Mouse (Mus musculus) stomach, embryonic 14.5 days (tissue): Measurements from ENCODE around the gene Ccser2. TPM values are rescaled to one million over a fixed set of nuclear protein-coding genes. Genes with fewer than 3 reads are reported as not detected.

Experiments used
- ATAC-seq: fragments of 200-750 bp; cut with Nextera tagmentation; 2 replicates; pipeline ENCODE4 v1.8.0; 2017; ENCODE audit warnings: low read depth, moderate TSS enrichment; ENCODE audit not compliant: insufficient number of reproducible peaks, insufficient read depth, low FRiP score
- H3K27ac ChIP-seq: fragments of 300-500 bp; sonication (generic); 2 replicates; pipeline ENCODE4 v1.5.1; 2014; ENCODE audit warnings: mild to moderate bottlenecking, low read length, moderate library complexity, mixed read lengths
- H3K27me3 ChIP-seq: fragments of 300-500 bp; sonication (generic); 2 replicates; pipeline ENCODE4 v1.6.1; 2014; ENCODE audit warnings: low read length, control low read depth, mixed read lengths; ENCODE audit not compliant: control insufficient read depth, insufficient read depth
- H3K36me3 ChIP-seq: fragments of 300-500 bp; sonication (generic); 2 replicates; pipeline ENCODE4 v1.6.1; 2014; ENCODE audit warnings: mild to moderate bottlenecking, control low read depth, low read length, moderate library complexity, mixed read lengths; ENCODE audit not compliant: control insufficient read depth, insufficient read depth
- H3K4me1 ChIP-seq: fragments of 300-500 bp; sonication (generic); 2 replicates; pipeline ENCODE4 v1.6.1; 2014; ENCODE audit warnings: low read length, control low read depth, mixed read lengths; ENCODE audit not compliant: control insufficient read depth, insufficient read depth
- H3K4me2 ChIP-seq: fragments of 300-500 bp; sonication (generic); replicated peaks from 2 replicates; pipeline ENCODE4 v1.6.1; 2014; ENCODE audit warnings: low read depth, low read length, control low read depth
- H3K4me3 ChIP-seq: fragments of 300-500 bp; sonication (generic); 2 replicates; pipeline ENCODE4 v1.5.1; 2014; ENCODE audit warnings: low read depth, low read length, control low read depth
- H3K9ac ChIP-seq: fragments of 300-500 bp; sonication (generic); replicated peaks from 2 replicates; pipeline ENCODE4 v1.6.1; 2014; ENCODE audit warnings: low read depth, mild to moderate bottlenecking, control low read depth, low read length, moderate library complexity, mixed read lengths
- H3K9me3 ChIP-seq: fragments of 300-500 bp; sonication (generic); 2 replicates; pipeline ENCODE4 v1.6.1; 2016; ENCODE audit warnings: low read depth, low read length, control low read depth; ENCODE audit not compliant: control insufficient read depth
- WGBS: fragments of 180-500 bp; shearing (Covaris S2); extraction: QIAGEN DNeasy Blood & Tissue Kit; methylation state at CpG from one replicate; pipeline ENCODE4 v1.1.7; 2014; 5-methylcytosine and 5-hydroxymethylcytosine counted together
- polyA plus RNA-seq: library from polyadenylated mRNA; unstranded; fragments of >200 nt; fragmentation: Nextera tagmentation; extraction: Ambion mirVana; gene quantifications from 2 replicates; pipeline ENCODE4 v1.2.1, GENCODE M21; 2014

Ccser2 gene
- polyA plus RNA-seq, 1 experiment from 2014 or later = 31.8 TPM

DNA sequence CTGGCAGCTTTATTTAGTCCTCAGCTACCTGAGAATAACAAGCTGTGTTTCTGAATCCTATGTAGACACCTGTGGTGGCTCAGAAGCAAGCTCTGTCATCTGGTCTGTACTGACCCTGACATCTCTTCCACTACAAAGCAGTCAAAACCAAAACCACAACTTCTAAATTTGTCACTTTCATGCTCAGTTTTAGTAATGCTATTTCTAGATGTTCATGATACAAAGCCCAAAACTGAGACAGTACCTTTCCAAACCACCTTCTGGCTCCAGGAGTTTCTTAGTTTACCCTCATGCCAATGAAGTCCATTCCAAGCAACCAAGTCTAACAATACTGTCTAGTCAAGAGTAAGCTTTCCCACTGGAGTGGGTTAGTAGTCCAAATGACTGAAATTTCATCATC is 36.5 kb downstream of the Ccser2 start:
- Histone ChIP-seq H3K4me1 (0 out of 2 replicates have a peak, but pooled peaks cover 3% of the 10 kb centered on the region), H3K9ac (no peak overlapping the region), H3K9me3 (no peaks in the 10 kb centered on the region), H3K4me3 (no peak overlapping the region), H3K4me2 (no peak overlapping the region), H3K27me3 (no peaks in the 10 kb centered on the region), H3K36me3 (no peaks in the 10 kb centered on the region), H3K27ac (no peak overlapping the region)
- no peak for ATAC-seq

DNA sequence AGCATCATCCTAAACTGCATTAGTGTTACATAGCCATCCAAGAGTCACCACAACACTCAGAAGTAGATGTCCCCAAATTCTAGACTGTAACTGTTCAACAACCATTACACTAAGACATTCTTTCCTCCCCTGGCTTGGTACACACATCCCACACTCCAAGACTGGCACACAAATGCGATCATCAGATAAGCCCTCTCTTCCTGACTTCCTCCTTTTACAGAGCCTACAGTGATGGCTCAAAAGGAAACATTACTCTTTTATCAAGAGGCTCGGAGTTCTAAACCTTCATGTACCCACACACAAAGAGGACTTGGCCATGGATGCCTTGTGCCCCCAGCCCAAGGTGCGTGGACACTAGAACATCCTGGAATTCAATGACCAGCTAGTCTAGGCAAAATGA is 45.2 kb downstream of the Ccser2 start:
- Histone ChIP-seq H3K4me1 (0 out of 2 replicates have a peak, but pooled peaks cover 2% of the 10 kb centered on the region), H3K27ac (no peak overlapping the region), H3K4me2 (no peak overlapping the region), H3K36me3 (peaks cover 8% of the 10 kb centered on the region; the same call in 1 of the 2 replicates), H3K4me3 (no peak overlapping the region), H3K9me3 (no peaks in the 10 kb centered on the region), H3K9ac (no peak overlapping the region), H3K27me3 (no peaks in the 10 kb centered on the region)
- no peak for ATAC-seq
- WGBS = 87% methylated on average over 3 of the region's 3 CpGs

DNA sequence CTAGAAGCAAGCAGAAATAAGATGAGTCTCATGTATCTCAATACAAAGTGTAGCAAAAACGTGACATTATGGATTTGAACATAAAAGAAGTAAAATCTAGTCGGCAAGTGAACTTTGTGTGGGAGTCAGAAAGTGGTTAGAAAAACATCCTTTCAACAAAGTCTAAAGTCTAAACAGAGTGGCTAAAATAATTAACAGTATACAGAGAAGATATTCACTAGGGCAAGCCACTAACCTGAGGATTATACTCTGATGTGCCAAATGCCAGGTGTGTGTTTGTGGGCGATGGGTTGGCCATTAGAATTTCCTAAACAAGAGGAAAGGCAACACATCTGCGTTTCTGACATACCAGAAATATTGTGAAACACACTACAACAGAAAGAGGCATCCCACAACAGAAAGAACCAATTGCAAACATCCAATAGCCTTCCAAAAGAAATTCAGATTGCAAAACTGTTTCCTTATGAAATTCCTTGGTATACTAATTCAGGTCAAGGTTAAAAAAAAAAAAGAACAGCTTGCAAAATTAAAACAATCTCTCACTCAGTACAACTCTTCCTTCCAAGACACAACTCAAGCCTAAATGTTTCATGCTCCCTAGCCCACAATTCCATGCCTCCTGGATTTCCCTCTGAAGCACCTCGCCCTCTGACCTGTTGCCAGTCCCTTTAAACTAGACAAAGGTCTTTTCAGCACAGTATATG is 47.1 kb downstream of the Ccser2 start:
- Histone ChIP-seq H3K27me3 (no peaks in the 10 kb centered on the region), H3K36me3 (peaks cover 7% of the 10 kb centered on the region; the same call in 1 of the 2 replicates), H3K9me3 (no peaks in the 10 kb centered on the region), H3K4me1 (0 out of 2 replicates have a peak, but pooled peaks cover 2% of the 10 kb centered on the region), H3K27ac (no peak overlapping the region), H3K4me2 (no peak overlapping the region), H3K9ac (no peak overlapping the region), H3K4me3 (no peak overlapping the region)
- 83% methylated on average over 5 of the region's 5 CpGs for WGBS
- ATAC-seq = no peak

DNA sequence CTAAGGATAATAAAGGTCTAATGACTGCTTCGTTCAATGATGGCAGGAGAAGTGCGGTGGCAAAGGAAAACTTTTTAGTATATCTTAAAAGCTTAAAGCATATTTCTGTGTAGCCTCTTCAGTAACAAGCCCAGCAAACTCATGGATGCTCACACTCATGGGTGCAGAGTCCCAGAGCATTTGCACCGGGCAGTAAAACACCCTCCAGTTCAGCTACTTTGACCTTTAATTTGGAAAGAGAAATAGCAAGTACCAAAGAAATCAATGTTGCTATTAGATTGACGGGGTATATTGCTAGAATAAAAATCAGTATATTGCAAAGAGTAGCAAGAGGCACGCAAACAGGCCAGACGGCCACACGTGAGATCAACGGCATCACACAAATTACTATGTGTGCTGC is 48.7 kb downstream of the Ccser2 start:
- Histone ChIP-seq H3K9me3 (no peaks in the 10 kb centered on the region), H3K27me3 (no peaks in the 10 kb centered on the region), H3K36me3 (peaks cover under 1% of the 10 kb centered on the region; the same call in 1 of the 2 replicates), H3K27ac (peak overlapping the region; percentile 57; the same call in 1 of the 2 replicates), H3K4me2 (no peak overlapping the region), H3K9ac (no peak overlapping the region), H3K4me1 (0 out of 2 replicates have a peak, but pooled peaks cover 2% of the 10 kb centered on the region), H3K4me3 (no peak overlapping the region)
- no peak for ATAC-seq
- WGBS = 93% methylated on average over 8 of the region's 8 CpGs

DNA sequence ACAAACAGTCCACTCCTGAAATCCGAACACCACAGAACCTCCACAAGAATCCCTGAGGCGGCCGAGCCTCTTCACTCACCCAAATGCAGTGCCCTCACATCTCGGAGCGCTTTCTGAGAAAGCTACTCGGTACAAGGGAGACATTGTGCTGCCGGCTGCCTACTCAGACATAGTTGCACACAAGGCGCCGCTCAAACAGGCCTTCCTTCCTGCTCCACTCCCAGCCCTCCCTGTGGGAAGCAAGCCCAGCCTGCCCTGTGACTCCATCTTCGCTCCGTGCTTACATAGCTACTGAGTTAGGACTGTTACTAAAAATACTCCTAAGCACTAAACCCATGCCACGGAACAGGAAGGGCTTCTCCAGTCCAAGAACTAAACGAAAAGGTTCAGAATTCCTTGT is 49.4 kb downstream of the Ccser2 start:
- 0 out of 2 replicates have a peak, but pooled peaks cover 2% of the 10 kb centered on the region for H3K4me1 ChIP-seq
- H3K9ac ChIP-seq = no peak overlapping the region
- no peak overlapping the region for H3K4me3 ChIP-seq
- ATAC-seq = peak; percentile 86; the same call in 1 of the 2 replicates
- H3K27me3 ChIP-seq = no peaks in the 10 kb centered on the region
- peak overlapping the region; percentile 77; the same call in 1 of the 2 replicates for H3K27ac ChIP-seq
- H3K4me2 ChIP-seq = peak overlapping the region; percentile 1; the same call in 1 of the 2 replicates
- WGBS = 46% methylated on average over 13 of the region's 13 CpGs
- no peaks in the 10 kb centered on the region for H3K36me3 ChIP-seq
- no peaks in the 10 kb centered on the region for H3K9me3 ChIP-seq

DNA sequence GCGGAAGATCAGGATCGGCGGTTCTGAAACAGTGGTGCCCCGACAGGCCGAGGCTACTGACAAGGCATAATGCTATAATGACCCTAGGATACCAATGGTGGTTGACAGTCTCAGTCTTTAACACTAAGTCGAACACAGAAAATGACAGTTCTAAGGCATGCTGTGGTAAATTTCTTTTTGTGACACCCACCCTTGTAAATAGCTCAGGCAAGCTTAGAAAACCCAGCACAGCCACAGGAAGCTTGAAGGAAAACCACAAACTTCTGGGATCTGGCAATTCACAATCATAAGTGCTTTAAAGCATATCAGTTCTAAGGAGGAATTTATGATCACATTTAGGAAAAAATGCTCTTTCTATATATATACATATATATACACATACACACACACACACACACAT is 53.4 kb downstream of the Ccser2 start:
- no peaks in the 10 kb centered on the region for H3K9me3 ChIP-seq
- no peak for ATAC-seq
- WGBS = 92% methylated on average over 6 of the region's 6 CpGs

DNA sequence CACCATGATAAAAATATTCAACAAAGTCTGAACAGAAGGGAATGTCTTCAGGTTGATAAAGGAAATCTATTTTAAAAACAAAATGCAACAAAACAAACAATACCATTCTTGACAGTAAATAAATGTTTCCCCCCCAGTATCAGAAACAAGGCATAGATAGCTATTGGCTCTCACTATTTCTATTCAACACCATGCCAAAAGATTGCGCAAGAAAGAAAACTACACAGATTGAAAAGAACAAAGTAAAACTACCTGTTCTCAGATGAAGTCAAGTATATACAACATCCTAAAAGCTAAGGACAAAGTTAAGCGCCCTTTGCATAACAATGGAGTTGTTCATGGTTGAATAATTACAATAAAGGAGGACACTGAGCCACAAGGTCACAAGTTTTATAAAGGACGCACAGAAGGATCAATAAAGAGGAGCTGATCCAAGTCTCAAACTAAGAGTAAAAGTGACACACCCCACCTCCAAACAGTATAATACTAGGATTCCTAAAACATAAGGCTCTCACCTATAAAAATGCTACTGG is 54.0 kb downstream of the Ccser2 start:
- Histone ChIP-seq H3K4me3 (no peak overlapping the region), H3K9me3 (no peaks in the 10 kb centered on the region), H3K36me3 (no peaks in the 10 kb centered on the region), H3K4me1 (0 out of 2 replicates have a peak, but pooled peaks cover 2% of the 10 kb centered on the region), H3K27ac (no peak overlapping the region), H3K4me2 (no peak overlapping the region), H3K27me3 (no peaks in the 10 kb centered on the region), H3K9ac (no peak overlapping the region)
- 89% methylated on average over 3 of the region's 3 CpGs for WGBS
- ATAC-seq = no peak

More for the DNA sequence above, 53.4 kb downstream of the Ccser2 start:
- H3K27ac ChIP-seq = no peak overlapping the region
- no peaks in the 10 kb centered on the region for H3K27me3 ChIP-seq
- H3K9ac ChIP-seq = no peak overlapping the region
- no peak overlapping the region for H3K4me3 ChIP-seq
- H3K4me2 ChIP-seq = no peak overlapping the region
- H3K4me1 ChIP-seq = 0 out of 2 replicates have a peak, but pooled peaks cover 2% of the 10 kb centered on the region
- no peaks in the 10 kb centered on the region for H3K36me3 ChIP-seq

DNA sequence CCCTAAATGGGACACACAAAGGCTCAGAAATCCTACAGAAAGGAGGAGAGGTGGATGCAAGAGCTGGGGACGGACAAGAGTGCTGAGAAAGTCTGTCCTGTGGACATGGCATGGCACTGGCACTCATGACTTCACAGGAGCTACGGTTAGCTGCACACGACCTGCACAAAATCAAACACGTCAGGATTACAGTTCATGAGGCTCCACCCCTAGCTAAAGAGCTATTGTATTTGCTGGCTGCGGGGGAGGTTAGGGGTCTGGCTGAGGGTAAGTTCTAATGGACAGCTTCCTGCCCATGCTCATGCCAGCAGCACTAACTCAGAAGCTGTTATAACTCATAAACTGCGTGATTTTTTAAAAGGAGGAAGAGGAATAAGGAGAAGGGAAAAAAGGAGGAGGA is 56.8 kb downstream of the Ccser2 start:
- no peak overlapping the region for H3K4me3 ChIP-seq
- H3K4me2 ChIP-seq = no peak overlapping the region
- no peak for ATAC-seq
- H3K36me3 ChIP-seq = no peaks in the 10 kb centered on the region
- H3K27me3 ChIP-seq = no peaks in the 10 kb centered on the region
- H3K9me3 ChIP-seq = no peaks in the 10 kb centered on the region
- H3K27ac ChIP-seq = no peak overlapping the region
- H3K9ac ChIP-seq = no peak overlapping the region
- no peaks in the 10 kb centered on the region for H3K4me1 ChIP-seq
- 38% methylated on average over 6 of the region's 6 CpGs for WGBS
